Comparison of ENCODE assay signal across 9 mouse cellular contexts in genomic region chr10:80371983-80372382, GRCm38 (mm10). TPM values are rescaled to one million over a fixed set of nuclear protein-coding genes. Genes with fewer than 3 reads are reported as not detected.
DNase-seq lines count a peak whose midpoint lies in the region; ATAC-seq and TF ChIP-seq lines count a peak whose summit lies in the region.
"Had no signal": no experiment of that assay in that cellular context is flagged by ENCODE, and none has a peak within 500 bp of the region (broad histone marks: within the 10 kb centered on the region; RNA-seq: fewer than 3 reads in every experiment).

No protein-coding gene starts in this region.

- no peak overlapping the region for H3K9ac ChIP-seq in lung, embryonic 14.5 days
- 0 out of 2 replicates have a peak overlapping the region, but pooled peaks have one; percentile 19 for H3K9ac ChIP-seq in forebrain, embryonic 15.5 days (replicated peaks)
- 0 out of 2 replicates have a peak overlapping the region, but pooled peaks have one; percentile 0 for H3K9ac ChIP-seq in limb, embryonic 14.5 days (ENCODE audit: low read depth, low read length, severe bottlenecking)
- H3K9ac ChIP-seq in stomach, postnatal 0 days (ENCODE audit: low read length) = no peak overlapping the region

- peak overlapping the region; percentile 47 for H3K4me2 ChIP-seq in lung, embryonic 14.5 days
- H3K4me2 ChIP-seq in forebrain, embryonic 15.5 days (replicated peaks) = peak overlapping the region; percentile 29
- H3K4me2 ChIP-seq in limb, embryonic 14.5 days (replicated peaks; ENCODE audit: low read depth, low read length, severe bottlenecking) = peak overlapping the region; percentile 32
- peak overlapping the region; percentile 0; the same call in 1 of the 2 replicates for H3K4me2 ChIP-seq in stomach, postnatal 0 days (replicated peaks; ENCODE audit: low read depth)

- 50% methylated on average over 9 of the region's 9 CpGs for WGBS in lung, embryonic 14.5 days
- WGBS in forebrain, embryonic 15.5 days = 48% methylated on average over 9 of the region's 9 CpGs
- WGBS in limb, embryonic 14.5 days = 53% methylated on average over 9 of the region's 9 CpGs
- WGBS in stomach, postnatal 0 days = 48% methylated on average over 9 of the region's 9 CpGs

- no peak for TF ChIP-seq POLR2A in limb, embryonic 14.5 days (IDR thresholded peaks at IDR 0.05; ENCODE audit: borderline replicate concordance, extremely low read depth, insufficient read depth, insufficient read length)

- no peaks in the 10 kb centered on the region for H3K9me3 ChIP-seq in lung, embryonic 14.5 days (ENCODE audit: low read depth, low read length)
- H3K9me3 ChIP-seq in forebrain, embryonic 15.5 days = no peaks in the 10 kb centered on the region
- no peaks in the 10 kb centered on the region for H3K9me3 ChIP-seq in limb, embryonic 14.5 days (ENCODE audit: control insufficient read depth, low read length)
- no peaks in the 10 kb centered on the region for H3K9me3 ChIP-seq in stomach, postnatal 0 days (ENCODE audit: control insufficient read depth, low read length)

- H3K36me3 ChIP-seq in lung, embryonic 14.5 days (ENCODE audit: insufficient read depth) = no peaks in the 10 kb centered on the region
- no peaks in the 10 kb centered on the region for H3K36me3 ChIP-seq in forebrain, embryonic 15.5 days
- no peaks in the 10 kb centered on the region for H3K36me3 ChIP-seq in limb, embryonic 14.5 days (ENCODE audit: control insufficient read depth, insufficient read depth, low read length)
- no peaks in the 10 kb centered on the region for H3K36me3 ChIP-seq in stomach, postnatal 0 days (ENCODE audit: control insufficient read depth, insufficient read depth, low read length)

- H3K4me1 ChIP-seq in lung, embryonic 14.5 days (ENCODE audit: insufficient read depth) = no peaks in the 10 kb centered on the region
- H3K4me1 ChIP-seq in forebrain, embryonic 15.5 days = peaks cover 13% of the 10 kb centered on the region
- H3K4me1 ChIP-seq in limb, embryonic 14.5 days (ENCODE audit: control insufficient read depth, insufficient read depth, low read length) = peaks cover 7% of the 10 kb centered on the region
- no peaks in the 10 kb centered on the region for H3K4me1 ChIP-seq in stomach, postnatal 0 days (replicated peaks; ENCODE audit: control insufficient read depth, insufficient read depth)

- H3K27ac ChIP-seq in lung, embryonic 14.5 days (ENCODE audit: low read depth) = no peak overlapping the region; the same call in 1 of the 2 replicates
- H3K27ac ChIP-seq in forebrain, embryonic 15.5 days (replicated peaks) = peak overlapping the region; percentile 54
- no peak overlapping the region for H3K27ac ChIP-seq in limb, embryonic 14.5 days (replicated peaks; ENCODE audit: low read depth, low read length)
- no peak overlapping the region for H3K27ac ChIP-seq in stomach, postnatal 0 days (replicated peaks)

- TF ChIP-seq CTCF in lung, embryonic 14.5 days (IDR thresholded peaks at IDR 0.05; ENCODE audit: low read depth) = no peak
- TF ChIP-seq CTCF in stomach, postnatal 0 days (IDR thresholded peaks at IDR 0.05; ENCODE audit: low read depth) = no peak

- no peak for DNase-seq in lung, embryonic 14.5 days
- no peak for DNase-seq in lung, postnatal 25 days (ENCODE audit: low spot score)
- no peak for DNase-seq in limb, embryonic 14.5 days (ENCODE audit: low spot score)
- DNase-seq in stomach, postnatal 0 days (ENCODE audit: low spot score) = no peak
- no peak for DNase-seq in layer of hippocampus, adult 18-20 months (ENCODE audit: low spot score in 2 of 2)
- DNase-seq in gastrocnemius, postnatal 10 days = no peak

- peak overlapping the region; percentile 28; the same call in 1 of the 2 replicates for H3K4me3 ChIP-seq in lung, embryonic 14.5 days (ENCODE audit: low read depth, low read length)
- H3K4me3 ChIP-seq in forebrain, embryonic 15.5 days = 0 out of 2 replicates have a peak overlapping the region, but pooled peaks have one; percentile 25
- peak overlapping the region; percentile 29 for H3K4me3 ChIP-seq in limb, embryonic 14.5 days (replicated peaks; ENCODE audit: low read length)
- no peak overlapping the region for H3K4me3 ChIP-seq in stomach, postnatal 0 days (ENCODE audit: low read depth, low read length)
- H3K4me3 ChIP-seq: megakaryocyte, embryonic 14.5 days had no signal

- ATAC-seq in lung, embryonic 14.5 days (ENCODE audit: insufficient read depth) = no peak
- peak; percentile 7; the same call in 1 of the 2 replicates for ATAC-seq in forebrain, embryonic 15.5 days (replicated peaks)
- ATAC-seq in limb, embryonic 14.5 days (ENCODE audit: low FRiP score, low read depth) = no peak
- no peak for ATAC-seq in stomach, postnatal 0 days (ENCODE audit: low FRiP score, low TSS enrichment)

- TF ChIP-seq EP300 in stomach, postnatal 0 days (optimal IDR thresholded peaks at IDR 0.05) = no peak

- H3K27me3 ChIP-seq in lung, embryonic 14.5 days (ENCODE audit: insufficient read depth, low read length) = no peaks in the 10 kb centered on the region
- H3K27me3 ChIP-seq in forebrain, embryonic 15.5 days = no peaks in the 10 kb centered on the region
- no peaks in the 10 kb centered on the region for H3K27me3 ChIP-seq in limb, embryonic 14.5 days (ENCODE audit: control insufficient read depth, insufficient read depth, low read length)
- no peaks in the 10 kb centered on the region for H3K27me3 ChIP-seq in stomach, postnatal 0 days (ENCODE audit: control insufficient read depth, insufficient read depth, low read length)

RNA-seq across cellular contexts. Expression of gene Mex3d, which starts 15.5 kb away (rescaled TPM):
- polyA plus RNA-seq in lung, embryonic 14.5 days (2014; fragmentation: Nextera tagmentation; extraction: Ambion mirVana) = 7.4 and 8.6 TPM in 2 replicates
- 22.0 and 22.7 TPM in 2 replicates for polyA plus RNA-seq in forebrain, embryonic 15.5 days (2015; fragmentation: Nextera tagmentation; extraction: Ambion mirVana)
- polyA plus RNA-seq in limb, embryonic 14.5 days (2012; rRNA removed) = 44.0 and 60.0 TPM in 2 replicates
- 8.2 and 9.0 TPM in 2 replicates for polyA plus RNA-seq in limb, embryonic 14.5 days (2014; fragmentation: Nextera tagmentation; extraction: Ambion mirVana)
- polyA plus RNA-seq in stomach, postnatal 0 days (2015; fragmentation: Nextera tagmentation; extraction: Ambion mirVana) = 4.1 and 4.5 TPM in 2 replicates
- total RNA-seq in layer of hippocampus, adult 18-20 months (2021) = 10 to 100 TPM; 17.9 to 19.1 TPM
- total RNA-seq in gastrocnemius, postnatal 10 days (2021) = 10 to 100 TPM in 1 of 2 experiments, 1 to 10 TPM in 1; 8.9 to 12.2 TPM

RNA-seq across cellular contexts. Expression of gene Plk5, which starts 15.7 kb away (rescaled TPM):
- 0.61 and 0.77 TPM in 2 replicates for polyA plus RNA-seq in lung, embryonic 14.5 days (2014; fragmentation: Nextera tagmentation; extraction: Ambion mirVana)
- 2.2 and 2.7 TPM in 2 replicates for polyA plus RNA-seq in forebrain, embryonic 15.5 days (2015; fragmentation: Nextera tagmentation; extraction: Ambion mirVana)
- 1.8 and 1.9 TPM in 2 replicates for polyA plus RNA-seq in limb, embryonic 14.5 days (2012; rRNA removed)
- 0.48 and 0.88 TPM in 2 replicates for polyA plus RNA-seq in limb, embryonic 14.5 days (2014; fragmentation: Nextera tagmentation; extraction: Ambion mirVana)
- polyA plus RNA-seq in stomach, postnatal 0 days (2015; fragmentation: Nextera tagmentation; extraction: Ambion mirVana) = 0.07 TPM in 2 replicates
- total RNA-seq in layer of hippocampus, adult 18-20 months (2021) = 10 to 100 TPM; 30.3 to 30.5 TPM
- total RNA-seq in gastrocnemius, postnatal 10 days (2021) = not detected
- total RNA-seq: hematopoietic stem cell, adult 5-6 weeks had no signal

RNA-seq across cellular contexts. Expression of gene Adamtsl5, which starts 23.8 kb away (rescaled TPM):
- 0.68 and 1.2 TPM in 2 replicates for polyA plus RNA-seq in lung, embryonic 14.5 days (2014; fragmentation: Nextera tagmentation; extraction: Ambion mirVana)
- polyA plus RNA-seq in forebrain, embryonic 15.5 days (2015; fragmentation: Nextera tagmentation; extraction: Ambion mirVana) = 0.32 and 0.61 TPM in 2 replicates
- 16.5 and 21.9 TPM in 2 replicates for polyA plus RNA-seq in limb, embryonic 14.5 days (2012; rRNA removed)
- polyA plus RNA-seq in limb, embryonic 14.5 days (2014; fragmentation: Nextera tagmentation; extraction: Ambion mirVana) = 6.5 and 6.7 TPM in 2 replicates
- polyA plus RNA-seq in stomach, postnatal 0 days (2015; fragmentation: Nextera tagmentation; extraction: Ambion mirVana) = 12.2 and 12.8 TPM in 2 replicates
- 1 to 10 TPM; 5.6 to 6.9 TPM for total RNA-seq in layer of hippocampus, adult 18-20 months (2021)
- total RNA-seq in gastrocnemius, postnatal 10 days (2021) = 10 to 100 TPM; 15.2 to 20.4 TPM

RNA-seq across cellular contexts. Expression of gene Mbd3, which starts 27.4 kb away (rescaled TPM):
- polyA plus RNA-seq in lung, embryonic 14.5 days (2014; fragmentation: Nextera tagmentation; extraction: Ambion mirVana) = 224 and 268 TPM in 2 replicates
- 281 and 295 TPM in 2 replicates for polyA plus RNA-seq in forebrain, embryonic 15.5 days (2015; fragmentation: Nextera tagmentation; extraction: Ambion mirVana)
- polyA plus RNA-seq in limb, embryonic 14.5 days (2012; rRNA removed) = 267 and 270 TPM in 2 replicates
- 196 and 214 TPM in 2 replicates for polyA plus RNA-seq in limb, embryonic 14.5 days (2014; fragmentation: Nextera tagmentation; extraction: Ambion mirVana)
- polyA plus RNA-seq in stomach, postnatal 0 days (2015; fragmentation: Nextera tagmentation; extraction: Ambion mirVana) = 81.1 and 82.9 TPM in 2 replicates
- 100 to 1,000 TPM; 159 to 162 TPM for total RNA-seq in layer of hippocampus, adult 18-20 months (2021)
- 100 to 1,000 TPM; 107 to 120 TPM for total RNA-seq in gastrocnemius, postnatal 10 days (2021)

RNA-seq across cellular contexts. Expression of gene Uqcr11, which starts 34.6 kb away (rescaled TPM):
- 663 and 669 TPM in 2 replicates for polyA plus RNA-seq in lung, embryonic 14.5 days (2014; fragmentation: Nextera tagmentation; extraction: Ambion mirVana)
- 551 and 574 TPM in 2 replicates for polyA plus RNA-seq in forebrain, embryonic 15.5 days (2015; fragmentation: Nextera tagmentation; extraction: Ambion mirVana)
- polyA plus RNA-seq in limb, embryonic 14.5 days (2012; rRNA removed) = 572 and 718 TPM in 2 replicates
- 617 and 707 TPM in 2 replicates for polyA plus RNA-seq in limb, embryonic 14.5 days (2014; fragmentation: Nextera tagmentation; extraction: Ambion mirVana)
- 859 and 899 TPM in 2 replicates for polyA plus RNA-seq in stomach, postnatal 0 days (2015; fragmentation: Nextera tagmentation; extraction: Ambion mirVana)
- 100 to 1,000 TPM; 410 to 413 TPM for total RNA-seq in layer of hippocampus, adult 18-20 months (2021)
- total RNA-seq in gastrocnemius, postnatal 10 days (2021) = 100 to 1,000 TPM; 725 to 806 TPM

Comparison
In these comparisons a context has a peak if more than half of its experiments do, and no peak if none do; other contexts are left out.
1. H3K9ac ChIP-seq: peak in forebrain, embryonic 15.5 days (single experiment) and limb, embryonic 14.5 days (single experiment); none in lung, embryonic 14.5 days (single experiment) and stomach, postnatal 0 days (single experiment).
2. Peak in every context shown above with its lines, with median percentiles within 50 percentile points of each other: H3K4me2 ChIP-seq.